In genomic region chr10:77206565-77207079, GRCm38 (mm10) we compare ENCODE assay signal across 8 mouse cellular contexts. TPM values are rescaled to one million over a fixed set of nuclear protein-coding genes. Genes with fewer than 3 reads are reported as not detected.
DNase-seq lines count a peak whose midpoint lies in the region; ATAC-seq and TF ChIP-seq lines count a peak whose summit lies in the region.

No protein-coding gene starts in this region.

- no peak for TF ChIP-seq CTCF in liver, adult 2 months (IDR thresholded peaks at IDR 0.05; ENCODE audit: low read depth, low read length)

- H3K79me2 ChIP-seq in liver, adult 2 months (ENCODE audit: control insufficient read depth, insufficient read depth, low read length), result no peaks in the 10 kb centered on the region

- no peaks in the 10 kb centered on the region for H3K9me3 ChIP-seq in liver, embryonic 11.5 days (ENCODE audit: control insufficient read depth, low read length)
- no peaks in the 10 kb centered on the region for H3K9me3 ChIP-seq in kidney, embryonic 14.5 days (ENCODE audit: control insufficient read depth, low read length)
- H3K9me3 ChIP-seq in limb, embryonic 13.5 days, result no peaks in the 10 kb centered on the region

- no peaks in the 10 kb centered on the region for H3K36me3 ChIP-seq in liver, adult 2 months (ENCODE audit: control insufficient read depth, insufficient read depth, low read length)
- H3K36me3 ChIP-seq in liver, embryonic 11.5 days (ENCODE audit: control insufficient read depth, insufficient read depth, low read length), result no peaks in the 10 kb centered on the region
- no peaks in the 10 kb centered on the region for H3K36me3 ChIP-seq in kidney, embryonic 14.5 days (ENCODE audit: control insufficient read depth, insufficient read depth, low read length)
- H3K36me3 ChIP-seq in limb, embryonic 13.5 days, result no peaks in the 10 kb centered on the region

- H3K4me3 ChIP-seq in liver, adult 2 months (ENCODE audit: insufficient read depth, low read depth, low read length), result no peak overlapping the region
- H3K4me3 ChIP-seq in liver, embryonic 11.5 days (ENCODE audit: low read depth, low read length), result no peak overlapping the region
- no peak overlapping the region for H3K4me3 ChIP-seq in kidney, embryonic 14.5 days (ENCODE audit: low read length)
- H3K4me3 ChIP-seq in limb, embryonic 13.5 days, result no peak overlapping the region

- H3K9ac ChIP-seq in liver, adult 2 months (ENCODE audit: low read depth, low read length), result no peak overlapping the region
- H3K9ac ChIP-seq in liver, embryonic 11.5 days (ENCODE audit: low read depth, low read length), result no peak overlapping the region
- no peak overlapping the region for H3K9ac ChIP-seq in kidney, embryonic 14.5 days (ENCODE audit: low read depth, low read length)
- no peak overlapping the region for H3K9ac ChIP-seq in limb, embryonic 13.5 days

- ATAC-seq in liver, embryonic 11.5 days (replicated peaks; ENCODE audit: low FRiP score), result no peak
- ATAC-seq in kidney, embryonic 14.5 days (ENCODE audit: low FRiP score, low TSS enrichment), result peak; percentile 53
- ATAC-seq in limb, embryonic 13.5 days (ENCODE audit: low FRiP score, low read depth), result peak; percentile 82

- DNase-seq in liver, adult 2 months (ENCODE audit: extremely low read depth, low read depth, low spot score), result peak; percentile 45
- no peak for DNase-seq in liver, embryonic 11.5 days (ENCODE audit: low spot score)
- peak; percentile 64 for DNase-seq in adrenal gland, postnatal 14 days
- DNase-seq in heart, adult 11 months, result peak; percentile 98
- peak; percentile 43 for DNase-seq in yolk sac, embryonic 10.5 days (ENCODE audit: low spot score)
- DNase-seq in testis, postnatal 14 days (ENCODE audit: low spot score), result no peak

- 60% methylated on average over 3 of the region's 3 CpGs for WGBS in liver, adult 2 months
- WGBS in liver, embryonic 11.5 days, result 34% methylated on average over 3 of the region's 3 CpGs
- WGBS in kidney, embryonic 14.5 days, result 39% methylated on average over 3 of the region's 3 CpGs
- WGBS in limb, embryonic 13.5 days, result 8% methylated on average over 3 of the region's 3 CpGs

- H3K4me2 ChIP-seq in liver, embryonic 11.5 days, result no peak overlapping the region
- H3K4me2 ChIP-seq in kidney, embryonic 14.5 days (replicated peaks; ENCODE audit: low read depth, low read length), result no peak overlapping the region
- H3K4me2 ChIP-seq in limb, embryonic 13.5 days (replicated peaks), result no peak overlapping the region

- peaks cover 7% of the 10 kb centered on the region; the same call in 1 of the 2 replicates for H3K4me1 ChIP-seq in liver, adult 2 months (ENCODE audit: control insufficient read depth, insufficient read depth, low read length)
- H3K4me1 ChIP-seq in liver, embryonic 11.5 days (replicated peaks; ENCODE audit: control insufficient read depth, insufficient read depth, low read length), result peaks cover 19% of the 10 kb centered on the region
- peaks cover 23% of the 10 kb centered on the region; the same call in 1 of the 2 replicates for H3K4me1 ChIP-seq in kidney, embryonic 14.5 days (ENCODE audit: control insufficient read depth, insufficient read depth, low read length)
- H3K4me1 ChIP-seq in limb, embryonic 13.5 days, result peaks cover 38% of the 10 kb centered on the region

- H3K27me3 ChIP-seq in liver, adult 2 months (ENCODE audit: control insufficient read depth, insufficient read depth, low read length), result no peaks in the 10 kb centered on the region
- H3K27me3 ChIP-seq in liver, embryonic 11.5 days (replicated peaks; ENCODE audit: control insufficient read depth, insufficient read depth, low read length), result no peaks in the 10 kb centered on the region
- H3K27me3 ChIP-seq in kidney, embryonic 14.5 days (ENCODE audit: control insufficient read depth, insufficient read depth, low read length), result no peaks in the 10 kb centered on the region
- no peaks in the 10 kb centered on the region for H3K27me3 ChIP-seq in limb, embryonic 13.5 days

- peak overlapping the region; percentile 54 for H3K27ac ChIP-seq in liver, adult 2 months (replicated peaks; ENCODE audit: insufficient read depth, low read depth, low read length)
- no peak overlapping the region for H3K27ac ChIP-seq in liver, embryonic 11.5 days (ENCODE audit: low read depth, low read length)
- H3K27ac ChIP-seq in kidney, embryonic 14.5 days (ENCODE audit: low read depth, low read length), result peak overlapping the region; percentile 81
- H3K27ac ChIP-seq in limb, embryonic 13.5 days, result peak overlapping the region; percentile 69

- no peak for TF ChIP-seq POLR2A in liver, adult 2 months (IDR thresholded peaks at IDR 0.05; ENCODE audit: extremely low read depth, insufficient read depth, low read length)

RNA-seq across cellular contexts. Expression of gene Col18a1, which starts 40.3 kb away (rescaled TPM):
- total RNA-seq in liver, adult 2 months (2014; rRNA removed), result 260 and 348 TPM in 2 replicates
- 452 and 472 TPM in 2 replicates for polyA plus RNA-seq in liver, adult 2 months (2012; rRNA removed)
- polyA plus RNA-seq in liver, embryonic 11.5 days (2014; fragmentation: Nextera tagmentation; extraction: Ambion mirVana), result 55.3 and 60.2 TPM in 2 replicates
- total RNA-seq in adrenal gland, postnatal 14 days (2021), result 42.3 and 103 TPM in 2 replicates
- polyA plus RNA-seq in kidney, embryonic 14.5 days (2014; fragmentation: Nextera tagmentation; extraction: Ambion mirVana), result 78.6 and 140 TPM in 2 replicates
- polyA plus RNA-seq in limb, embryonic 13.5 days (2015; fragmentation: Nextera tagmentation; extraction: Ambion mirVana), result 79.0 and 87.8 TPM in 2 replicates

RNA-seq across cellular contexts. Expression of gene Pofut2, which starts 52.4 kb away (rescaled TPM):
- total RNA-seq in liver, adult 2 months (2014; rRNA removed), result 6.9 and 9.5 TPM in 2 replicates
- 16.4 and 23.0 TPM in 2 replicates for polyA plus RNA-seq in liver, adult 2 months (2012; rRNA removed)
- polyA plus RNA-seq in liver, embryonic 11.5 days (2014; fragmentation: Nextera tagmentation; extraction: Ambion mirVana), result 66.8 and 71.9 TPM in 2 replicates
- total RNA-seq in adrenal gland, postnatal 14 days (2021), result 72.6 and 78.3 TPM in 2 replicates
- 96.3 and 112 TPM in 2 replicates for polyA plus RNA-seq in kidney, embryonic 14.5 days (2014; fragmentation: Nextera tagmentation; extraction: Ambion mirVana)
- 148 and 151 TPM in 2 replicates for polyA plus RNA-seq in limb, embryonic 13.5 days (2015; fragmentation: Nextera tagmentation; extraction: Ambion mirVana)

Comparison
In these comparisons a context has a peak if more than half of its experiments do, and no peak if none do; other contexts are left out.
1. DNase-seq: peak in liver, adult 2 months (single experiment), adrenal gland, postnatal 14 days (single experiment), heart, adult 11 months (single experiment) and yolk sac, embryonic 10.5 days (single experiment); none in liver, embryonic 11.5 days (single experiment) and testis, postnatal 14 days (single experiment).